Mouse (Mus musculus): ENCODE data around the gene Gm26558. TPM values are rescaled to one million over a fixed set of nuclear protein-coding genes. Genes with fewer than 3 reads are reported as not detected.

Gene Gm26558
- polyA plus RNA-seq, 1 experiment from 2014 or later, result 3.0 TPM

- Histone ChIP-seq H3K4me3 (no peak overlapping the region), H3K4me1 (peaks cover 6% of the 10 kb centered on the region; the same call in 1 of the 2 replicates), H3K36me3 (no peaks in the 10 kb centered on the region; the same call in 1 of the 2 replicates), H3K27ac (replicated peaks) (no peak overlapping the region), H3K27me3 (ENCODE audit: low read depth, poor library complexity, severe bottlenecking) (no peaks in the 10 kb centered on the region), H3K9me3 (replicated peaks) (no peaks in the 10 kb centered on the region)
- WGBS, result 91% methylated on average over 2 of the region's 2 CpGs
- no peak for DNase-seq (ENCODE audit: low spot score)
Measured at GRCm38 (mm10) chr2:70672476-70672875, 10.6 kb upstream of the Gm26558 start.

DNA sequence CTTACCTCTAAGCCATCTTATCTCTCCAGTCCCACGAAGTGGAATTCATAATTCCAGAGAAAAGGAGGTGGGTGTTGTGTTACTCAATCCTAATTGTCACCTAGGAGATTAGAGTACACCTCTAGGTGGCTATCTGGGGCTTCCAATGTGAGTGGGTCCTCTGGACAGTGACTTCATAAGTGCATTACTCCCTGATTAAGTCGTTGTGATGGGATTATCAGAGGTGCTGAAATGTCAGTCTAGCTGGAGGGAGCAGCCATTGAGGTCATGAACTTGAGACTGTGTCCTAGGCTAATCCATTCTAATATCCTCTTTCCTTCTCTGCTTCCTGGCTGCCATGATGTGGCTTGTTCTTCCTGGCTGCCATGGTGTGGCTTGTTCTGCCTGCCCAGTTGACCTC, 8.0 kb upstream of the Gm26558 start:
- peaks cover 11% of the 10 kb centered on the region for H3K36me3 ChIP-seq
- H3K27ac ChIP-seq (replicated peaks), result no peak overlapping the region
- no peak overlapping the region for H3K4me3 ChIP-seq
- WGBS, result 76% methylated on average over 2 of the region's 2 CpGs
- no peaks in the 10 kb centered on the region for H3K4me1 ChIP-seq
- no peaks in the 10 kb centered on the region for H3K9me3 ChIP-seq (replicated peaks)
- DNase-seq (ENCODE audit: low spot score), result no peak
- no peaks in the 10 kb centered on the region for H3K27me3 ChIP-seq (ENCODE audit: low read depth, poor library complexity, severe bottlenecking)

GRCm38 (mm10) chr2:70669241-70669640, 7.3 kb upstream of the Gm26558 start:
- H3K27me3 ChIP-seq (ENCODE audit: low read depth, poor library complexity, severe bottlenecking), result no peaks in the 10 kb centered on the region
- no peak for DNase-seq (ENCODE audit: low spot score)
- no peak overlapping the region for H3K27ac ChIP-seq (replicated peaks)
- WGBS, result 86% methylated on average over 2 of the region's 2 CpGs
- no peak overlapping the region for H3K4me3 ChIP-seq
- H3K9me3 ChIP-seq (replicated peaks), result no peaks in the 10 kb centered on the region
- no peaks in the 10 kb centered on the region for H3K4me1 ChIP-seq
- peaks cover 11% of the 10 kb centered on the region for H3K36me3 ChIP-seq

- no peak for DNase-seq (ENCODE audit: low spot score)
- 94% methylated on average over 7 of the region's 7 CpGs for WGBS
Measured at GRCm38 (mm10) chr2:70667016-70667415, 5.1 kb upstream of the Gm26558 start.

GRCm38 (mm10) chr2:70663764-70664163, 1.9 kb upstream of the Gm26558 start:
- peaks cover 23% of the 10 kb centered on the region for H3K4me1 ChIP-seq
- no peak for DNase-seq (ENCODE audit: low spot score)
- no peak overlapping the region for H3K4me3 ChIP-seq
- WGBS, result 89% methylated on average over 5 of the region's 5 CpGs
- no peaks in the 10 kb centered on the region for H3K9me3 ChIP-seq (replicated peaks)
- peaks cover 14% of the 10 kb centered on the region for H3K36me3 ChIP-seq
- H3K27ac ChIP-seq (replicated peaks), result no peak overlapping the region
- no peaks in the 10 kb centered on the region for H3K27me3 ChIP-seq (ENCODE audit: low read depth, poor library complexity, severe bottlenecking)

More at GRCm38 (mm10) chr2:70667016-70667415, 5.1 kb upstream of the Gm26558 start:
- peaks cover 17% of the 10 kb centered on the region for H3K4me1 ChIP-seq
- no peak overlapping the region for H3K4me3 ChIP-seq
- peaks cover 14% of the 10 kb centered on the region for H3K36me3 ChIP-seq
- H3K27me3 ChIP-seq (ENCODE audit: low read depth, poor library complexity, severe bottlenecking), result no peaks in the 10 kb centered on the region
- H3K9me3 ChIP-seq (replicated peaks), result no peaks in the 10 kb centered on the region
- no peak overlapping the region for H3K27ac ChIP-seq (replicated peaks)

DNA sequence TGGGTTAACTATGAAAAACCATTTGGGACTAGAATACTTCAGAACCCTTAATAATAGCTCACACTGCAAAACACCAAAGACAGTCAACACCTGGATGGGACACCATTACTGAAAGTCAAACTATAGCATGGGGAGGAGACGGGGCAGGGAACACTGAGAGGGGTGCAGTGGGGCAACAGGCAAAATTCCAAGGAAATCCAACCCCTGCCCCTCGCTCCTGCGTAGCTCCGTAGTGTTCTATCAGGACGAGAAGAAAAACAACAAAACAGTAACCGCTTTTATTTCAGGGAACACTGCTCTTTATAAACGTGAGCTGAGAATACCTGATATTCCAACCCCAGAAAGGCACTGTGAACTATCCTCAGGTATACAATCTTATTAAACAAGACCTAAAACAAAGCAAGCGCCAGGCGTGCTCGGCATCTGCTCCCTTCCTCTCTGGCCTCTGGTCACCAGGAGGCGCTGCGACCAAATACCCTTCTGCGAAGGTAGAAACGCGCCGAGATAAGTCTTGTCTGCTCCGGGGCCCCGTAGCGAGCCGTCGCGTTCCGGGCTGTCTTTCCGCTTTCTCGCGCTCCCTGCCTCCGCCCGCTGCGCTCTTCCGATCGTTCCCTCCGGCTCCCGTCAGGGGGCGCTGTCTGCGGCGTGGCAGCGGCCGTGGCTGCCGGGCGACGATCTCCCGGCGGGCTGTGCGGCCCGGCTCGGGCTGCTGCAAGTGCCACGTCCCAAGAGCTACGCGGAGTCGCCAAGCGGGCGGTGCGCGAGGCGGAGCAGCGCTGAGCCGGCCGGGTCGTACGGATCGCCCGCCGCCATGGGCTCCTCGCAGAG, 807 bp downstream of the Gm26558 start, which contains the start of gene Gorasp2:
Gene Gorasp2, plus strand, starts transcription at position 690 of the 828 bp plus-strand sequence.
- H3K27ac ChIP-seq (replicated peaks), result peak within 1 kb of the TSS; percentile 93
- H3K4me3 ChIP-seq, result peak within 1 kb of the TSS; percentile 92
- WGBS, result 1% methylated on average over 64 of the region's 64 CpGs
- no peaks in the 10 kb centered on the region for H3K27me3 ChIP-seq (ENCODE audit: low read depth, poor library complexity, severe bottlenecking)
- DNase-seq (ENCODE audit: low spot score), result peak; percentile 93
- peaks cover 13% of the 10 kb centered on the region for H3K36me3 ChIP-seq
- peaks cover 23% of the 10 kb centered on the region for H3K4me1 ChIP-seq
- H3K9me3 ChIP-seq (replicated peaks), result no peaks in the 10 kb centered on the region

DNA sequence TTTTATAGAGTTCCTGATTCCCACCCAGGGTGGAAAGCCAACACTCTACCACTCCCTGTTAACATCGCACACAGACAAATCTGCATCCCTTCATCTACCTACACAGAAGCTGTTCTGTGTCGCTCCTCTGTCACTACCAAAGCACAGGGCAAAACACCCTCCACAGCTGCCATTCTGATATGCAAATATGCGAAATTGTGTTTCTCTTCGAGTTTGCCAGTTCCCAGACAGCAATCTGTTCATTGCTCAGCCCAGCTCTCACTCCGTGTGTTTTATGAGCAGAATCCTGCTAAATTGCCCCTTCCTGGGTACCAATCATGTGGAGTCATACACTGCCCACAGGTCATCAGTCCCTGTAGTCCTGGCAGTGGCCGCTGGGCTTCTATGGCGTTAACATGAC, 4.8 kb downstream of the Gm26558 start:
- Histone ChIP-seq H3K36me3 (no peaks in the 10 kb centered on the region), H3K4me3 (no peak overlapping the region), H3K9me3 (replicated peaks) (no peaks in the 10 kb centered on the region), H3K27me3 (ENCODE audit: low read depth, poor library complexity, severe bottlenecking) (no peaks in the 10 kb centered on the region), H3K27ac (replicated peaks) (no peak overlapping the region), H3K4me1 (peaks cover 7% of the 10 kb centered on the region)
- 75% methylated on average over 7 of the region's 7 CpGs for WGBS
- no peak for DNase-seq (ENCODE audit: low spot score)

DNA sequence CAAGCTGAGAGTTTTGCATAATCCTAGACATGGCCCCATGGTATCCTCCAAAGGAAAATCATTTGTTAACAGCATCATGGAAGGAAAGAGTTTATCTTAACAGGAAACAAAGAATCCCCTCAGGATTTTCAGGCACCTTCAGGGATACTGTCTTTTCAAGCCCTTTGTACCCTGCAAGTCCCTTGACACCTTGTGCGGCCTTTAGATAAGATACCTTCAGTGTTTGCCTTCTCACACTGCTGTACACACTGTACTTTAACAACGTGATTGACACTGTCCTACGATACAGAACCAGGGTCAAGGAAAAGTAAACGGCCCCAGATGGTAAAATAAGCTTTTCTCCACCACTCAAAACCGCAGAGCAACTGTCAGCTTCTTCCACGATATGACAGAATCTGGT, 10.1 kb downstream of the Gm26558 start:
- no peak overlapping the region for H3K4me3 ChIP-seq
- no peaks in the 10 kb centered on the region for H3K27me3 ChIP-seq (ENCODE audit: low read depth, poor library complexity, severe bottlenecking)
- DNase-seq (ENCODE audit: low spot score), result no peak
- WGBS, result 73% methylated on average over 6 of the region's 6 CpGs
- peaks cover 11% of the 10 kb centered on the region for H3K4me1 ChIP-seq
- H3K27ac ChIP-seq (replicated peaks), result no peak overlapping the region
- H3K36me3 ChIP-seq, result no peaks in the 10 kb centered on the region
- no peaks in the 10 kb centered on the region for H3K9me3 ChIP-seq (replicated peaks)

GRCm38 (mm10) chr2:70649471-70649870, 12.4 kb downstream of the Gm26558 start:
- peaks cover 11% of the 10 kb centered on the region for H3K4me1 ChIP-seq
- H3K4me3 ChIP-seq, result no peak overlapping the region
- no peak for DNase-seq (ENCODE audit: low spot score)
- no peaks in the 10 kb centered on the region for H3K36me3 ChIP-seq
- H3K27me3 ChIP-seq (ENCODE audit: low read depth, poor library complexity, severe bottlenecking), result no peaks in the 10 kb centered on the region
- H3K27ac ChIP-seq (replicated peaks), result no peak overlapping the region
- H3K9me3 ChIP-seq (replicated peaks), result no peaks in the 10 kb centered on the region
- 86% methylated on average over 4 of the region's 4 CpGs for WGBS

- 91% methylated on average over 5 of the region's 5 CpGs for WGBS
- no peak for DNase-seq (ENCODE audit: low spot score)
- H3K27me3 ChIP-seq (ENCODE audit: low read depth, poor library complexity, severe bottlenecking), result no peaks in the 10 kb centered on the region
- peaks cover 16% of the 10 kb centered on the region for H3K4me1 ChIP-seq
- no peak overlapping the region for H3K4me3 ChIP-seq
- no peaks in the 10 kb centered on the region for H3K9me3 ChIP-seq (replicated peaks)
- H3K27ac ChIP-seq (replicated peaks), result no peak overlapping the region
- no peaks in the 10 kb centered on the region for H3K36me3 ChIP-seq
Measured at GRCm38 (mm10) chr2:70648271-70648670, 13.6 kb downstream of the Gm26558 start.

GRCm38 (mm10) chr2:70647681-70648080, 14.2 kb downstream of the Gm26558 start:
- 43% methylated on average over 4 of the region's 4 CpGs for WGBS

DNA sequence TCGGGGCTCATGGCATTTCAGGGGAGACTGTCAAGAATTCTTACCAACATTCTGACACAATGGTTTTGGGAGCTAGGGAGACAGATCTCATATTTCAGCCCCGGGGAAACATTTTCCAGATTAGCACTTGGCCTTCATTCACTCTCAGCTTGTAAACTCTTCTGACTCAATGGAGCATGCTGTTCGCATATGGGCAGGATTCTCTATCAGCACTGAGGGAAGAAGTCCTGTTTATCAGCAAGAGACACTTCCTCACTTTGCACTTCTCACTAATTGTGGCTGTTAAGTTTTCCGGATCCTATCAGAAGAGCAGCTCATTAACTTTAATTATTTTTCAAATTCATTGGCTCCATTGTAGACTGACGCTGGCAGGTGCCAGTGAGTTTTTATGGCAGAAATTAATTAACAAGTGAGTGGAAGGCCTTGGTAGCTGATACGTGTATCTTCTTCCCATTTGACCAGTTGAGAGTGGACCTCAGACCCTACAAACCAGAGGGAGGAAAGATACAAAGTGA, 16.6 kb downstream of the Gm26558 start:
- DNase-seq (ENCODE audit: low spot score), result no peak
- Histone ChIP-seq H3K9me3 (replicated peaks) (no peaks in the 10 kb centered on the region), H3K4me3 (no peak overlapping the region), H3K27ac (replicated peaks) (no peak overlapping the region), H3K36me3 (no peaks in the 10 kb centered on the region), H3K27me3 (ENCODE audit: low read depth, poor library complexity, severe bottlenecking) (no peaks in the 10 kb centered on the region), H3K4me1 (peaks cover 19% of the 10 kb centered on the region)
- WGBS, result 89% methylated on average over 6 of the region's 6 CpGs

More at GRCm38 (mm10) chr2:70647681-70648080, 14.2 kb downstream of the Gm26558 start:
- Histone ChIP-seq H3K36me3 (no peaks in the 10 kb centered on the region), H3K27ac (replicated peaks) (no peak overlapping the region), H3K9me3 (replicated peaks) (no peaks in the 10 kb centered on the region), H3K4me3 (no peak overlapping the region), H3K4me1 (peaks cover 22% of the 10 kb centered on the region), H3K27me3 (ENCODE audit: low read depth, poor library complexity, severe bottlenecking) (no peaks in the 10 kb centered on the region)
- no peak for DNase-seq (ENCODE audit: low spot score)

DNA sequence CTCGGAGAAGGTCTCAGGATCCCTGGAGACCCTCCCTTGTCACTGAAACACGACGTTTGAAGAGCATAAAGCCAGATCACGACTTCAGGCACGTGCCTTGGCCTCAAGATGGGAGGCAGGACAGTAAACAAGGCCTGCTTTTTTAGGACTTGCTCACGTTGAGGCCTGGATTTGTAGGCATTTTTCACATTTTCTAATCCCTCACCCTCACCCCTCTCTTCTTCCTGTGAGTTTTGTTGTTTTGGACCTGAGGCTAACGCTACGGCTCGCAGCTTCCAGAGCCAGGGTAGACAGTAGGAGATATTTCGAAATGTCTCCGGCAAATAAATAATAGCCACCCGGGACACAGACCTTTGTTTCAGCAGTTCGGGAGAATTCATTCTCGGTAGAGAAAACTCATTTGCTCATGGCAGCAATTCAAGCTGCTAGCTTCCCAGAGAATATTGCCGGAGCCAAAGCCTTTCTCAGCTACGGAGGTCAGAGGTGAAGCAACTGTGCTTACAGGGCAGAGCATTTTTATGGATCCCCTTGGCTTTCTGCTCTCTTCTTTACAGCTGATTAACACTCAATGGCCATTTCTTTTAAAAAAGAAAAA, 18.8 kb downstream of the Gm26558 start:
- H3K4me3 ChIP-seq, result no peak overlapping the region
- no peak for DNase-seq (ENCODE audit: low spot score)
- peaks cover 17% of the 10 kb centered on the region for H3K4me1 ChIP-seq
- WGBS, result 69% methylated on average over 16 of the region's 16 CpGs
- no peaks in the 10 kb centered on the region for H3K27me3 ChIP-seq (ENCODE audit: low read depth, poor library complexity, severe bottlenecking)
- no peaks in the 10 kb centered on the region for H3K9me3 ChIP-seq (replicated peaks)
- H3K36me3 ChIP-seq, result no peaks in the 10 kb centered on the region
- 0 out of 2 replicates have a peak overlapping the region, but pooled peaks have one; percentile 9 for H3K27ac ChIP-seq (replicated peaks)

Data from midbrain, embryonic 10.5 days (tissue).